Mouse (Mus musculus) stomach, embryonic 16.5 days (tissue): ENCODE results near the gene Grcc10. TPM values are rescaled to one million over a fixed set of nuclear protein-coding genes. Genes with fewer than 3 reads are reported as not detected.

Experiments used
- ATAC-seq: fragments of 200-750 bp; cut with Nextera tagmentation; 2 replicates; pipeline ENCODE4 v1.8.0; 2017; ENCODE audit warnings: moderate number of reproducible peaks, moderate TSS enrichment; ENCODE audit not compliant: insufficient read depth, low FRiP score
- H3K27ac ChIP-seq: fragments of 300-500 bp; sonication (generic); 2 replicates; pipeline ENCODE4 v1.5.1; 2014; ENCODE audit warnings: low read length
- H3K27me3 ChIP-seq: fragments of 300-500 bp; sonication (generic); 2 replicates; pipeline ENCODE4 v1.6.1; 2014; ENCODE audit warnings: low read length, control low read depth, mixed read lengths; ENCODE audit not compliant: control insufficient read depth, insufficient read depth
- H3K36me3 ChIP-seq: fragments of 300-500 bp; sonication (generic); 2 replicates; pipeline ENCODE4 v1.6.1; 2014; ENCODE audit warnings: low read length; ENCODE audit not compliant: control insufficient read depth, insufficient read depth
- H3K4me1 ChIP-seq: fragments of 300-500 bp; sonication (generic); 2 replicates; pipeline ENCODE4 v1.6.1; 2014; ENCODE audit warnings: low read length, control low read depth, mixed read lengths; ENCODE audit not compliant: control insufficient read depth, insufficient read depth
- H3K4me2 ChIP-seq: fragments of 300-500 bp; sonication (generic); 2 replicates; pipeline ENCODE4 v1.6.1; 2014; ENCODE audit warnings: low read depth, low read length, mixed read lengths
- H3K4me3 ChIP-seq: fragments of 300-500 bp; sonication (generic); replicated peaks from 2 replicates; pipeline ENCODE4 v1.5.1; 2014; ENCODE audit warnings: mild to moderate bottlenecking, low read length
- H3K9ac ChIP-seq: fragments of 300-500 bp; sonication (generic); 2 replicates; pipeline ENCODE4 v1.6.1; 2014; ENCODE audit warnings: low read length
- H3K9me3 ChIP-seq: fragments of 300-500 bp; sonication (generic); replicated peaks from 2 replicates; pipeline ENCODE4 v1.6.1; 2016; ENCODE audit warnings: low read length, control low read depth; ENCODE audit not compliant: control insufficient read depth
- WGBS: fragments of 180-500 bp; shearing (Covaris S2); extraction: QIAGEN DNeasy Blood & Tissue Kit; methylation state at CpG from one replicate; pipeline ENCODE4 v1.1.7; 2014; 5-methylcytosine and 5-hydroxymethylcytosine counted together
- polyA plus RNA-seq: library from polyadenylated mRNA; unstranded; fragments of >200 nt; fragmentation: Nextera tagmentation; extraction: Ambion mirVana; gene quantifications from 2 replicates; pipeline ENCODE4 v1.2.1, GENCODE M21; 2015

The Grcc10 gene
- polyA plus RNA-seq, 1 experiment from 2014 or later: 352 TPM

GRCm38 (mm10) chr6:124712918-124713317 lies 28.3 kb downstream of the Grcc10 start:
- Histone ChIP-seq H3K4me1 (peaks cover 26% of the 10 kb centered on the region), H3K27me3 (no peaks in the 10 kb centered on the region), H3K4me2 (peak overlapping the region; percentile 93), H3K9ac (peak overlapping the region; percentile 89), H3K9me3 (no peaks in the 10 kb centered on the region), H3K27ac (peak overlapping the region; percentile 88), H3K36me3 (peaks cover 22% of the 10 kb centered on the region), H3K4me3 (peak overlapping the region; percentile 93)
- 11% methylated on average over 11 of the region's 11 CpGs for WGBS
- no peak for ATAC-seq

DNA sequence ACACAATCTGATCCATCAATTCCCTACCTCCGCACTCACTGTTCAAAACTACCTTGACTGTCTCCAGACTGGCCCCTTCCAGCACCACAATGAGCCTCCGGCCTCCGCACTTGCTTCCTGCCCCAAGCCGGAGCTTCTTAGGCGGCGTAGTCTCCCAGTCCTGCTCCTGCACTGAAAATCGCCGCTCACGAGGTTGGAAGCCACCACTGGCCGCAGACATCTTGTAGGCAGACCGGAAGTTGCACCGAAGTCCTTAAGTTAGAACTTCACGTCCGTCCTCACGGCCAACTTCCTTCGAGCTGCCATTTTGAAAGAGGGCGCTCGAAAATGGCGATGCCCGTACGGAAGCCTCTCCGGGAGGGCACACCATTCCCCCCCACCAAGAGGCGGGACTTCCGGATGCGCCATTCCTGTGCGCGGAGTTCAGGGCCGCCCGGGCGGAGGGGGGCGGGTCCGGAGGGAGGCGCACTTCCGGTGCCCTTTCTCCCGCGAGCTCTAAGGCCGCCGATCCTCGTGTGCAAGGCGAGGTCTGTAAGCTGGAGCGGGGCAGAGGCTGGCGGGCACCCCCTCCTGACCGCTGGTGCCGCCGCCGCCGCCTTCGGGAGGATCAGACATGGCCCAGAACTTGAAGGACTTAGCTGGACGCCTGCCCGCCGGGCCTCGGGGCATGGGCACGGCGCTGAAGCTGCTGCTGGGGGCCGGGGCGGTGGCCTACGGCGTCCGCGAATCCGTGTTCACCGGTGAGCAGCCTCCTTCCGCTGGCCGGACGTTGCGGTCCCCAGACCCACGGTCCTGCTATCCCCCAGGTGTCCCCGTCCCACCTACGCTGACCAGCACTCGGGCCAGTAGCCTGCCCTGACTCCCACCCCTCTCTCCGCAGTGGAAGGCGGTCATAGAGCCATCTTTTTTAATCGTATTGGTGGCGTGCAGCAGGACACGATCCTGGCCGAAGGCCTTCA lies 29.1 kb downstream of the Grcc10 start, which contains the start of the genes Emg1 and Phb2:
Gene Emg1 (minus strand): TSS at position 355 of the 959 bp plus-strand sequence.
Gene Phb2 (plus strand): TSS at position 513 of the 959 bp plus-strand sequence.
- Histone ChIP-seq H3K36me3 (peaks cover 22% of the 10 kb centered on the region), H3K4me1 (peaks cover 26% of the 10 kb centered on the region), H3K4me2 (peak within 1 kb of the TSS; percentile 93), H3K9ac (peak within 1 kb of the TSS; percentile 89), H3K9me3 (no peaks in the 10 kb centered on the region), H3K27me3 (no peaks in the 10 kb centered on the region), H3K27ac (peak within 1 kb of the TSS; percentile 89), H3K4me3 (peak within 1 kb of the TSS; percentile 93)
- ATAC-seq: peak; percentile 98
- WGBS: under 1% methylated on average over 76 of the region's 76 CpGs

DNA sequence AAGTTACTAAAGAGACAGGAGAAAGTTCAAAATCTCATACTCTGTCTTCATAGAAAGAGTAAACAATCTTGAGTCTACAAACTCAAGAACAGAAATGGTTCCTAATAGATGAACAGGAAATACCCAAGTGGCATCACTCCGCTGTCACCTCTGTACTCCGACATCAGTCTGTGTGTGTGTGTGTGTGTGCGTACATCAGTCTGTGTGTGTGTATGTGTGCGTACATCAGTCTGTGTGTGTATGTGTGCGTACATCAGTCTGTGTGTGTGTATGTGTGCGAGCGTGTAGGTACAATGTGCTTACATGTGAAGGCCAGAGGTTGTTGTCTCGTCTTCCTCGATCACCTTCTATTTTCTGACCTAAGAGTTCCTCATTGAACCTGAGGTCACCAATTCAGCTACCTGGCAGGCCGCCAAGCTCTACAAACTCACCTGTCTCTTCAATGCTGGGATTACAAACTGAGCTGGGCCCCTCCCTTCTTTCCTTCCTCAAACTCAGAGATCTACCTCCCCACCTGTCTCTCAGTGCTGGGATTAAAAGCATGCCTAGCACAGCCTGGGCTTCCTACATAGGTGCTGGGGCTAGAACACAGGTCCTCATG lies 32.8 kb downstream of the Grcc10 start:
- Histone ChIP-seq H3K4me2 (no peak overlapping the region), H3K36me3 (peaks cover 15% of the 10 kb centered on the region), H3K9me3 (no peaks in the 10 kb centered on the region), H3K27me3 (no peaks in the 10 kb centered on the region), H3K27ac (no peak overlapping the region), H3K9ac (no peak overlapping the region), H3K4me1 (peaks cover 11% of the 10 kb centered on the region), H3K4me3 (no peak overlapping the region)
- WGBS: 87% methylated on average over 10 of the region's 10 CpGs
- no peak for ATAC-seq

DNA sequence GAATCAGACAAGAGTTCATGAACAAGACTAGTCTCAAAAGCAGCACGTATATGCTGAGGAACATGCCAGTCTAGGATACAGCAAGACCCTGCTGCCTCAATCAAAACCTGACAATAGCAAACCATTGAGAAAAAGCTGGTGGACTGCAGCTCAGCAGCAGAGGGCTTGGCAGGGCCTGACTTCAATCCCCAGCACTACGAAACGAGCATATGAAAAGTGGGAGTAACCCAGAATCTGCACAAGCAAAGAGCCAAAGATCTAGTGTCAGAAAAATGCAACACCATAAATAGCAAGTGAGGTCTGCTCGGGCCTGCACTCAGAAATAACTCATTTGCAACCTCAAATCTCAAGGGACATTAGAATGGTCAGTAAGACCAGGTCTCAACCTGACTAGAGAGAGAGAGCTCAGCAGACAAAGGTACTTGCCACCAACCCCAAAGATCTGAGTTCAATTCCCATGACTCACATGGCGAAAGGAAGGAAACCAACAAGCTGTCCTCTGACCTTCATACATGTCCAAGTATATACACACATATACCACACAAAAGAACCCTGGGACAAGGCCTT lies 35.0 kb downstream of the Grcc10 start:
- peaks cover 21% of the 10 kb centered on the region for H3K36me3 ChIP-seq
- ATAC-seq: no peak
- 83% methylated on average over 5 of the region's 5 CpGs for WGBS
- H3K9ac ChIP-seq: no peak overlapping the region
- H3K4me1 ChIP-seq: peaks cover 8% of the 10 kb centered on the region; the same call in 1 of the 2 replicates
- no peak overlapping the region for H3K27ac ChIP-seq
- no peaks in the 10 kb centered on the region for H3K9me3 ChIP-seq
- no peak overlapping the region for H3K4me2 ChIP-seq
- no peaks in the 10 kb centered on the region for H3K27me3 ChIP-seq
- H3K4me3 ChIP-seq: no peak overlapping the region

- Histone ChIP-seq H3K9me3 (no peaks in the 10 kb centered on the region), H3K27ac (no peak overlapping the region), H3K4me2 (no peak overlapping the region), H3K4me1 (no peaks in the 10 kb centered on the region), H3K9ac (no peak overlapping the region), H3K4me3 (no peak overlapping the region), H3K27me3 (no peaks in the 10 kb centered on the region), H3K36me3 (peaks cover 21% of the 10 kb centered on the region)
- ATAC-seq: no peak
- WGBS: 96% methylated on average over 2 of the region's 2 CpGs
Observed at GRCm38 (mm10) chr6:124704417-124704816, 36.8 kb downstream of the Grcc10 start.

- H3K4me2 ChIP-seq: no peak overlapping the region
- peaks cover 20% of the 10 kb centered on the region for H3K36me3 ChIP-seq
- no peak for ATAC-seq
- no peaks in the 10 kb centered on the region for H3K9me3 ChIP-seq
- H3K27ac ChIP-seq: no peak overlapping the region
- 54% methylated on average over 7 of the region's 7 CpGs for WGBS
- H3K4me1 ChIP-seq: no peaks in the 10 kb centered on the region
- no peaks in the 10 kb centered on the region for H3K27me3 ChIP-seq
- no peak overlapping the region for H3K4me3 ChIP-seq
- no peak overlapping the region for H3K9ac ChIP-seq
Observed at GRCm38 (mm10) chr6:124703789-124704188, 37.4 kb downstream of the Grcc10 start.

DNA sequence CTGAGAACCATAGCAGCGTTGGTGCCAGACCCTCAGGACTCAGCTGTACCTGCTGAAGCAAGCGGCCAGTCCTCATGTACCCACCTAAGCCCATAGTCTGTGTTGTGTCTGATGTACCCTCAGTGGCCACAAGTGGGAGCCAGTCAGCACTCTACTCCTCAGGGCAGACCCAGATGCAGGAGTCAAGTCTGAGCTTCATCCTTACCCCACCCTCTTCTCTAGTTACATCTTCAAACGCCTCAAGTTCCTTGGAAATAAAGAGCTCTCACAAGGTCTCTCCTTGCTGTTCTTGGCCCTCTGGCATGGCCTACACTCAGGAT lies 38.4 kb downstream of the Grcc10 start:
- Histone ChIP-seq H3K27me3 (no peaks in the 10 kb centered on the region), H3K9ac (no peak overlapping the region), H3K4me1 (no peaks in the 10 kb centered on the region), H3K36me3 (peaks cover 18% of the 10 kb centered on the region), H3K4me2 (no peak overlapping the region), H3K27ac (no peak overlapping the region), H3K9me3 (no peaks in the 10 kb centered on the region), H3K4me3 (no peak overlapping the region)
- WGBS: 47% methylated on average over 3 of the region's 3 CpGs
- ATAC-seq: peak; percentile 52; the same call in 1 of the 2 replicates

GRCm38 (mm10) chr6:124702102-124702783 lies 38.9 kb downstream of the Grcc10 start:
- Histone ChIP-seq H3K9ac (no peak overlapping the region), H3K27ac (no peak overlapping the region), H3K27me3 (no peaks in the 10 kb centered on the region), H3K36me3 (peaks cover 18% of the 10 kb centered on the region), H3K4me1 (no peaks in the 10 kb centered on the region), H3K4me2 (no peak overlapping the region), H3K9me3 (no peaks in the 10 kb centered on the region), H3K4me3 (no peak overlapping the region)
- 89% methylated on average over 17 of the region's 17 CpGs for WGBS
- no peak for ATAC-seq
